In the genomic region with DNA sequence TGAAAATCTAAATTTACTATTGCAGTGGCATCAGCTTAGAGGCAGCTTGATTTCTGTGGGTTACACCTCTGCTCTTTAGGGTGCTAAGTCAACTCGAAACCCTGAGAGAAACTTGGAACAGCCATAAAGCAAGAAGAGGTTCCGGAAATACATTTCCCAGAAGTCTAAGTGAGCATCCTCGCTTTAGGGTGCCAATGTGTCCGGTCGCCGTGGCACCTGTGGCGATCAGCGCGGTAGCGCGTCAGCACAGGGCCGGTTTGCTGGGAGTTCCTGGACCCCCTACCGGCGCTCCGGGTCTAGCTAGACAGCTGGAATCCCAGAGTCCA, we compare ENCODE assay signal across 8 mouse cellular contexts. TPM values are rescaled to one million over a fixed set of nuclear protein-coding genes. Genes with fewer than 3 reads are reported as not detected.
DNase-seq lines count a peak whose midpoint lies in the region; ATAC-seq and TF ChIP-seq lines count a peak whose summit lies in the region.

No protein-coding gene starts in this region.

- H3K9ac ChIP-seq in heart, embryonic 12.5 days, result peak overlapping the region; percentile 72
- peak overlapping the region; percentile 75 for H3K9ac ChIP-seq in ES-E14 (ENCODE audit: insufficient read depth, low read depth, low read length, poor library complexity, severe bottlenecking)
- H3K9ac ChIP-seq in hindbrain, embryonic 11.5 days (ENCODE audit: low read depth, low read length), result peak overlapping the region; percentile 48

- in situ Hi-C loops in ES-E14 (cut with MboI; ENCODE audit: low sequenced_read_pairs in 2 of 2, unreplicated experiment in 2 of 2), result no loop called here

- H3K36me3 ChIP-seq in heart, embryonic 12.5 days, result peaks cover 5% of the 10 kb centered on the region; the same call in 1 of the 2 replicates
- H3K36me3 ChIP-seq in ES-E14 (ENCODE audit: control insufficient read depth, insufficient read depth, low read length, poor library complexity, severe bottlenecking), result no peaks in the 10 kb centered on the region
- H3K36me3 ChIP-seq in hindbrain, embryonic 11.5 days (ENCODE audit: control insufficient read depth, insufficient read depth, low read length), result no peaks in the 10 kb centered on the region
- no peaks in the 10 kb centered on the region for H3K36me3 ChIP-seq in megakaryocyte, embryonic 14.5 days (replicated peaks; ENCODE audit: low read length)

- DNase-seq in heart, postnatal 14 days, result no peak
- no peak for DNase-seq in ES-E14 (ENCODE audit: low read depth, low spot score)
- no peak for DNase-seq in hindbrain, embryonic 11.5 days (ENCODE audit: low spot score)
- no peak for DNase-seq in layer of hippocampus, adult 11-12 months (ENCODE audit: low spot score)
- DNase-seq in spleen, adult 12 weeks (ENCODE audit: low spot score), result no peak
- no peak for DNase-seq in cerebellum, adult 11 months

- H3K27ac ChIP-seq in heart, embryonic 12.5 days (ENCODE audit: poor library complexity, severe bottlenecking), result peak overlapping the region; percentile 33; the same call in 1 of the 2 replicates
- H3K27ac ChIP-seq in ES-E14 (ENCODE audit: insufficient read depth, low read depth, low read length, poor library complexity, severe bottlenecking), result peak overlapping the region; percentile 42; the same call in 1 of the 2 replicates
- H3K27ac ChIP-seq in hindbrain, embryonic 11.5 days (ENCODE audit: low read depth, low read length), result no peak overlapping the region

- no peaks in the 10 kb centered on the region for H3K27me3 ChIP-seq in heart, embryonic 12.5 days (replicated peaks)
- no peaks in the 10 kb centered on the region for H3K27me3 ChIP-seq in hindbrain, embryonic 11.5 days (ENCODE audit: control insufficient read depth, insufficient read depth, low read length)
- peaks cover 3% of the 10 kb centered on the region for H3K27me3 ChIP-seq in megakaryocyte, embryonic 14.5 days (replicated peaks)

- no peak for ATAC-seq in heart, embryonic 12.5 days (ENCODE audit: insufficient number of reproducible peaks, low FRiP score)
- no peak for ATAC-seq in hindbrain, embryonic 11.5 days (ENCODE audit: low FRiP score)

- peak overlapping the region; percentile 69 for H3K4me2 ChIP-seq in heart, embryonic 12.5 days
- H3K4me2 ChIP-seq in hindbrain, embryonic 11.5 days (replicated peaks; ENCODE audit: low read depth, low read length), result peak overlapping the region; percentile 41

- H3K9me3 ChIP-seq in heart, embryonic 12.5 days (replicated peaks), result no peaks in the 10 kb centered on the region
- no peaks in the 10 kb centered on the region for H3K9me3 ChIP-seq in ES-E14 (ENCODE audit: control insufficient read depth, insufficient read depth, low read depth, low read length)
- no peaks in the 10 kb centered on the region for H3K9me3 ChIP-seq in hindbrain, embryonic 11.5 days (ENCODE audit: control insufficient read depth, low read length)
- H3K9me3 ChIP-seq in megakaryocyte, embryonic 14.5 days, result no peaks in the 10 kb centered on the region

- WGBS in heart, embryonic 12.5 days, result 3% methylated on average over 15 of the region's 15 CpGs
- 2% methylated on average over 15 of the region's 15 CpGs for WGBS in hindbrain, embryonic 11.5 days

- peak overlapping the region; percentile 65 for H3K4me3 ChIP-seq in heart, embryonic 12.5 days
- H3K4me3 ChIP-seq in ES-E14 (ENCODE audit: insufficient read depth in 1 of 2, low read depth in 1 of 2, low read length in 2 of 2, poor library complexity in 1 of 2, severe bottlenecking in 1 of 2), result peak overlapping the region; percentile 84 to 85
- peak overlapping the region; percentile 45 for H3K4me3 ChIP-seq in hindbrain, embryonic 11.5 days (ENCODE audit: low read depth, low read length)
- peak overlapping the region; percentile 98 for H3K4me3 ChIP-seq in megakaryocyte, embryonic 14.5 days (replicated peaks)

- intact Hi-C loops in heart, postnatal 14 days (cut with DNase I), result loop anchor here (5.0 kb wide), 1 partner anchor 223 kb away; the partner anchor contains the start of genes Lig1 and Zswim9

- no peaks in the 10 kb centered on the region for H3K4me1 ChIP-seq in heart, embryonic 12.5 days (replicated peaks)
- H3K4me1 ChIP-seq in ES-E14 (ENCODE audit: control insufficient read depth in 2 of 2, insufficient read depth in 2 of 2, low read length in 2 of 2, poor library complexity in 1 of 2), result peaks cover 5 to 6% of the 10 kb centered on the region in 2 experiments; a peak in 3 of 4 replicates
- H3K4me1 ChIP-seq in hindbrain, embryonic 11.5 days (replicated peaks; ENCODE audit: control insufficient read depth, insufficient read depth, low read length), result no peaks in the 10 kb centered on the region
- peaks cover 29% of the 10 kb centered on the region for H3K4me1 ChIP-seq in megakaryocyte, embryonic 14.5 days

TF ChIP-seq in ES-E14, 5 proteins besides CTCF, POLR2A, EP300 and RAD21:
- TF ChIP-seq CHD2 (IDR thresholded peaks at IDR 0.05; ENCODE audit: low read depth, low read length), result no peak
- TF ChIP-seq ZC3H11A (IDR thresholded peaks at IDR 0.05; ENCODE audit: borderline replicate concordance, low read depth, low read length), result no peak
- no peak for TF ChIP-seq ZNF384 (IDR thresholded peaks at IDR 0.05; ENCODE audit: low read depth, low read length)
- no peak for TF ChIP-seq HCFC1 (IDR thresholded peaks at IDR 0.05; ENCODE audit: borderline replicate concordance, insufficient read depth, low read length)
- TF ChIP-seq MAFK (IDR thresholded peaks at IDR 0.05; ENCODE audit: insufficient read depth, low read depth, low read length), result no peak

RNA-seq across cellular contexts. Expression of gene Mzf1, which starts 0.6 kb away (rescaled TPM):
- 2.0 and 2.3 TPM in 2 replicates for polyA plus RNA-seq in heart, embryonic 12.5 days (2016; fragmentation: Nextera tagmentation; extraction: Ambion mirVana)
- 1 to 10 TPM in 1 of 2 experiments, under 1 TPM in 1; 0.73 to 1.0 TPM for total RNA-seq in heart, postnatal 14 days (2021)
- total RNA-seq in ES-E14 (2012; rRNA removed), result 3.2 and 3.8 TPM in 2 replicates
- polyA plus RNA-seq in hindbrain, embryonic 11.5 days (2014; fragmentation: Nextera tagmentation; extraction: Ambion mirVana), result 2.4 and 2.6 TPM in 2 replicates
- 1.6 and 6.1 TPM in 2 replicates for polyA plus RNA-seq in megakaryocyte, embryonic 14.5 days (2012; ENCODE audit: insufficient read depth, low replicate concordance)

RNA-seq across cellular contexts. Expression of gene Ube2m, which starts 15.8 kb away (rescaled TPM):
- 160 and 170 TPM in 2 replicates for polyA plus RNA-seq in heart, embryonic 12.5 days (2016; fragmentation: Nextera tagmentation; extraction: Ambion mirVana)
- 100 to 1,000 TPM; 179 TPM for total RNA-seq in heart, postnatal 14 days (2021)
- total RNA-seq in ES-E14 (2012; rRNA removed), result 73.8 and 92.8 TPM in 2 replicates
- 147 and 173 TPM in 2 replicates for polyA plus RNA-seq in hindbrain, embryonic 11.5 days (2014; fragmentation: Nextera tagmentation; extraction: Ambion mirVana)
- polyA plus RNA-seq in megakaryocyte, embryonic 14.5 days (2012; ENCODE audit: insufficient read depth, low replicate concordance), result 283 and 366 TPM in 2 replicates

RNA-seq across cellular contexts. Expression of gene Chmp2a, which starts 19.3 kb away (rescaled TPM):
- 127 and 131 TPM in 2 replicates for polyA plus RNA-seq in heart, embryonic 12.5 days (2016; fragmentation: Nextera tagmentation; extraction: Ambion mirVana)
- total RNA-seq in heart, postnatal 14 days (2021), result 100 to 1,000 TPM; 129 to 130 TPM
- 103 and 143 TPM in 2 replicates for total RNA-seq in ES-E14 (2012; rRNA removed)
- polyA plus RNA-seq in hindbrain, embryonic 11.5 days (2014; fragmentation: Nextera tagmentation; extraction: Ambion mirVana), result 154 and 157 TPM in 2 replicates
- polyA plus RNA-seq in megakaryocyte, embryonic 14.5 days (2012; ENCODE audit: insufficient read depth, low replicate concordance), result 404 and 592 TPM in 2 replicates

RNA-seq across cellular contexts. Expression of gene Vmn1r85, which starts 41.0 kb away (rescaled TPM):
- polyA plus RNA-seq in heart, embryonic 12.5 days (2016; fragmentation: Nextera tagmentation; extraction: Ambion mirVana), result not detected in 2 replicates
- not detected for total RNA-seq in heart, postnatal 14 days (2021)
- total RNA-seq in ES-E14 (2012; rRNA removed), result not detected in 2 replicates
- polyA plus RNA-seq in hindbrain, embryonic 11.5 days (2014; fragmentation: Nextera tagmentation; extraction: Ambion mirVana), result 0.05 TPM in 1 of 2 replicates, not detected in the other
- polyA plus RNA-seq in megakaryocyte, embryonic 14.5 days (2012; ENCODE audit: insufficient read depth, low replicate concordance), result 0.26 TPM in 1 of 2 replicates, not detected in the other

RNA-seq across cellular contexts. Expression of gene Zbtb45, which starts 44.1 kb away (rescaled TPM):
- 16.2 and 18.7 TPM in 2 replicates for polyA plus RNA-seq in heart, embryonic 12.5 days (2016; fragmentation: Nextera tagmentation; extraction: Ambion mirVana)
- 1 to 10 TPM; 8.4 to 9.2 TPM for total RNA-seq in heart, postnatal 14 days (2021)
- total RNA-seq in ES-E14 (2012; rRNA removed), result 23.7 and 26.7 TPM in 2 replicates
- 25.0 and 25.3 TPM in 2 replicates for polyA plus RNA-seq in hindbrain, embryonic 11.5 days (2014; fragmentation: Nextera tagmentation; extraction: Ambion mirVana)
- polyA plus RNA-seq in megakaryocyte, embryonic 14.5 days (2012; ENCODE audit: insufficient read depth, low replicate concordance), result 52.8 and 179 TPM in 2 replicates

Comparison
In these comparisons a context has a peak if more than half of its experiments do, and no peak if none do; other contexts are left out.
1. H3K4me3 ChIP-seq: peak in every context shown above with its lines; median percentile 98 in megakaryocyte, embryonic 14.5 days; 84 in ES-E14; 65 in heart, embryonic 12.5 days; 45 in hindbrain, embryonic 11.5 days.